Mouse (Mus musculus) heart, postnatal 0 days (tissue): Measurements from ENCODE around the gene Uba1. TPM values are rescaled to one million over a fixed set of nuclear protein-coding genes. Genes with fewer than 3 reads are reported as not detected.

Experiments used
- ATAC-seq: fragments of 200-750 bp; cut with Nextera tagmentation; 2 replicates; pipeline ENCODE4 v1.8.0; 2017; ENCODE audit warnings: low read depth, moderate number of reproducible peaks, moderate library complexity; ENCODE audit not compliant: insufficient read depth
- DNase-seq: peaks from one replicate; pipeline ENCODE4 v3.0.0-alpha.2; 2016; ENCODE audit warnings: low spot score
- H3K27ac ChIP-seq: fragments of 300-500 bp; sonication (generic); 2 replicates; pipeline ENCODE4 v1.5.1; 2014; ENCODE audit warnings: low read depth, mild to moderate bottlenecking
- H3K27me3 ChIP-seq: fragments of 300-500 bp; sonication (generic); 2 replicates; pipeline ENCODE4 v1.6.1; 2014; ENCODE audit warnings: low read length, mixed read lengths; ENCODE audit not compliant: control insufficient read depth, insufficient read depth
- H3K36me3 ChIP-seq: fragments of 300-500 bp; sonication (generic); replicated peaks from 2 replicates; pipeline ENCODE4 v1.6.1; 2014; ENCODE audit warnings: low read length, mixed read lengths; ENCODE audit not compliant: control insufficient read depth, insufficient read depth
- H3K4me1 ChIP-seq: fragments of 300-500 bp; sonication (generic); 2 replicates; pipeline ENCODE4 v1.6.1; 2014; ENCODE audit warnings: antibody characterized with exemption; ENCODE audit not compliant: control insufficient read depth, insufficient read depth
- H3K4me2 ChIP-seq: fragments of 300-500 bp; sonication (generic); 2 replicates; pipeline ENCODE4 v1.6.1; 2014; ENCODE audit warnings: low read depth, mild to moderate bottlenecking, low read length, moderate library complexity
- H3K4me3 ChIP-seq: fragments of 300-500 bp; sonication (generic); 2 replicates; pipeline ENCODE4 v1.5.1; 2014; ENCODE audit warnings: low read depth, low read length
- H3K9ac ChIP-seq: fragments of 300-500 bp; sonication (generic); replicated peaks from 2 replicates; pipeline ENCODE4 v1.6.1; 2014; ENCODE audit warnings: low read depth, low read length, mixed read lengths
- H3K9me3 ChIP-seq: fragments of 300-500 bp; sonication (generic); replicated peaks from 2 replicates; pipeline ENCODE4 v1.6.1; 2016; ENCODE audit warnings: low read length; ENCODE audit not compliant: control insufficient read depth
- CTCF ChIP-seq: IDR thresholded peaks from 2 replicates; pipeline ENCODE4 v1.5.1; 2016; ENCODE audit warnings: antibody characterized with exemption, control low read depth, low read depth
- EP300 ChIP-seq: IDR thresholded peaks from 2 replicates; pipeline ENCODE4 v1.6.1; 2016; ENCODE audit warnings: antibody characterized with exemption, low read depth
- WGBS: fragments of 180-500 bp; shearing (Covaris S2); extraction: QIAGEN DNeasy Blood & Tissue Kit; methylation state at CpG from one replicate; pipeline ENCODE4 v1.1.7; 2014; 5-methylcytosine and 5-hydroxymethylcytosine counted together
- polyA plus RNA-seq: library from polyadenylated mRNA; unstranded; fragments of >200 nt; fragmentation: Nextera tagmentation; extraction: Ambion mirVana; gene quantifications from 2 replicates; pipeline ENCODE4 v1.2.1, GENCODE M21; 2015
- total RNA-seq: library from RNA; depleted of rRNA; stranded (reverse); fragments of >200 nt; gene quantifications from 2 replicates; pipeline ENCODE4 v1.2.3, GENCODE M21; 2014; ENCODE audit warnings: low replicate concordance

The Uba1 gene
- total and polyA plus RNA-seq, 2 experiments from 2014 or later, result 105 to 258 TPM

DNA sequence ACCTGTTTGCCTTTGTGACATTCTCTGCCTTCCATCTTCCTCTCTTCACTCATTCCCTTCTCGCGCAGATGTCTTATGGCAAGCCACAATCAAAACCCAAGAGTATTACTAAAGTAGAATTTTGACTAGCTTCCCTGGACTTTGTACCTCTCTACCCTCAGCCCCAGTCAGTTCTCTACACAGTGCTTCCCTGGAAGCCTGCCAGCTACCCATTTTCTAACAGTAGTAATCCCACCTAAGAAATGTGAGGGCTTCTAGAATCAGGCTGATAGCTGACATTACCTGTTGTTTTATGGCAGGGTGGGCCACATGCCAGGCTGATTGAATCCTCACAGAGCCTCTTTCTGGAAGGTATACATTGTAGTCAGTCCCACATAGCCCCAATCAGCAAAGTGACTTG is 20.0 kb upstream of the Uba1 start:
- H3K4me2 ChIP-seq, result no peak overlapping the region
- no peak for DNase-seq
- no peak overlapping the region for H3K9ac ChIP-seq
- peaks cover 25% of the 10 kb centered on the region; the same call in 1 of the 2 replicates for H3K36me3 ChIP-seq
- no peak for TF ChIP-seq CTCF
- TF ChIP-seq EP300, result no peak
- H3K27me3 ChIP-seq, result no peaks in the 10 kb centered on the region
- 84% methylated on average over 2 of the region's 2 CpGs for WGBS
- no peak overlapping the region for H3K4me3 ChIP-seq
- no peaks in the 10 kb centered on the region for H3K9me3 ChIP-seq
- H3K27ac ChIP-seq, result no peak overlapping the region
- no peaks in the 10 kb centered on the region for H3K4me1 ChIP-seq
- ATAC-seq, result no peak

GRCm38 (mm10) chrX:20644780-20645179 is 13.3 kb upstream of the Uba1 start:
- Histone ChIP-seq H3K4me1 (no peaks in the 10 kb centered on the region), H3K9me3 (no peaks in the 10 kb centered on the region), H3K27me3 (no peaks in the 10 kb centered on the region), H3K4me3 (no peak overlapping the region), H3K4me2 (no peak overlapping the region), H3K27ac (no peak overlapping the region), H3K36me3 (peaks cover 28% of the 10 kb centered on the region), H3K9ac (no peak overlapping the region)
- ATAC-seq (no peak), DNase-seq (no peak)
- WGBS, result 53% methylated on average over 4 of the region's 5 CpGs
- TF ChIP-seq EP300 (no peak), CTCF (no peak)

DNA sequence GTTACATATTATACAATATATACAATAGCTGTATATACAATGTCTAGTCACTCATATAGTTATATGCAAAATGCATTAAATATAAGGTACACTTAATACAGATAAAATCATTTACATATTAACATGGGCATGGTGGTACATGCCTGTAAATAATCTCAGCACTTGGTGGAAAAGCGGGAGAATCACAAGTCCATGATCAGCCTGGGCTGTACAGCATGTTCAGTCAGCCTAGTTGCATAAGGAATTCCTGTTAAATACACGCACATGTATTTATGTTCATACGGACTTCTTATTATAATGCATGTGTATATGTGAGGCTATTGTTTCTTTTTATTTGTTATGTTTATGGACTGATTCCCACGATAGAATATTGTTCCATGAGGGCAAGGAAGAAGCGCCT is 533 bp upstream of the Uba1 start:
- WGBS, result 27% methylated on average over 5 of the region's 5 CpGs
- no peaks in the 10 kb centered on the region for H3K27me3 ChIP-seq

GRCm38 (mm10) chrX:20658891-20659406 is 823 bp downstream of the Uba1 start:
- Histone ChIP-seq H3K36me3 (no peaks in the 10 kb centered on the region), H3K4me1 (0 out of 2 replicates have a peak, but pooled peaks cover 1% of the 10 kb centered on the region), H3K27me3 (no peaks in the 10 kb centered on the region), H3K27ac (peak overlapping the region; percentile 65; the same call in 1 of the 2 replicates), H3K4me2 (peak overlapping the region; percentile 80), H3K9ac (peak overlapping the region; percentile 52), H3K4me3 (peak overlapping the region; percentile 55), H3K9me3 (no peaks in the 10 kb centered on the region)
- TF ChIP-seq EP300, result no peak
- TF ChIP-seq CTCF, result no peak
- ATAC-seq (no peak), DNase-seq (no peak)
- 19% methylated on average over 23 of the region's 24 CpGs for WGBS

More for the DNA sequence above, 533 bp upstream of the Uba1 start:
- TF ChIP-seq EP300 (no peak), CTCF (no peak)
- H3K36me3 ChIP-seq, result no peaks in the 10 kb centered on the region
- no peak for DNase-seq
- H3K4me3 ChIP-seq, result peak overlapping the region; percentile 55
- H3K27ac ChIP-seq, result no peak overlapping the region
- no peak for ATAC-seq
- no peaks in the 10 kb centered on the region for H3K4me1 ChIP-seq
- no peaks in the 10 kb centered on the region for H3K9me3 ChIP-seq
- H3K4me2 ChIP-seq, result peak overlapping the region; percentile 80
- no peak overlapping the region for H3K9ac ChIP-seq

GRCm38 (mm10) chrX:20662317-20662715 is 4.2 kb downstream of the Uba1 start:
- no peak for ATAC-seq
- no peaks in the 10 kb centered on the region for H3K9me3 ChIP-seq
- WGBS, result 35% methylated on average over 5 of the region's 5 CpGs
- H3K4me3 ChIP-seq, result no peak overlapping the region
- H3K9ac ChIP-seq, result no peak overlapping the region
- no peak overlapping the region for H3K27ac ChIP-seq
- no peaks in the 10 kb centered on the region for H3K27me3 ChIP-seq
- no peak for TF ChIP-seq EP300
- no peak for TF ChIP-seq CTCF
- H3K4me2 ChIP-seq, result no peak overlapping the region
- no peak for DNase-seq
- H3K4me1 ChIP-seq, result 0 out of 2 replicates have a peak, but pooled peaks cover 7% of the 10 kb centered on the region
- no peaks in the 10 kb centered on the region for H3K36me3 ChIP-seq
